Mouse (Mus musculus) bone marrow macrophage, adult 2 months (primary cell): ENCODE measurements around the gene C1galt1.

Experiments used
- CTCF ChIP-seq: IDR thresholded peaks from 2 replicates; pipeline ENCODE4 v1.5.1; 2012; ENCODE audit warnings: low read depth, mild to moderate bottlenecking, low read length, moderate library complexity
- POLR2A ChIP-seq: IDR thresholded peaks from 2 replicates; pipeline ENCODE4 v1.6.1; 2012; ENCODE audit warnings: mild to moderate bottlenecking, low read depth, low read length, borderline replicate concordance

- no peak for TF ChIP-seq CTCF
- no peak for TF ChIP-seq POLR2A
Measured at GRCm38 (mm10) chr6:7882520-7882919, 37.9 kb downstream of the C1galt1 start.
